ENCODE assay signal across 11 mouse cellular contexts in the genomic region with DNA sequence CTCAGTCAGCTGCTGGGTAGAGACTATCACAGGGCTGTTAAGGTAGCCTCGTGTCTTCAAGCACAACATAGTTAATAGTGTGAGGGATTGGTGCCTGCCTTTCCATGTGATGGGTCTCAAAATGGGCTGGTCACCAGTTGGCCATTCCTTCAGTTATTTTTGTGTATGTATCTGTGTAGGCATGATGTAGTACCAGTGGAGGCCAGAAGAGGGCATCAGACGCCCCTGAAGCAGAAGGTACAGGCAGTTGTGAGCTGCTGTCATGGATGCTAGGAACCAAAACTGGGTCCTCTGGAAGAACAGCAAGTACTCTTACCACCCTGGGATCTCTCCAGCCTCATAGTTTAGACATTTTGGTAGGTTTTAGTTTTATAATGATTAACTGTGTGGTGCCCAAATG.
DNase-seq lines count a peak whose midpoint lies in the region; ATAC-seq and TF ChIP-seq lines count a peak whose summit lies in the region.
"Had no signal": no experiment of that assay in that cellular context is flagged by ENCODE, and none has a peak within 500 bp of the region (broad histone marks: within the 10 kb centered on the region; RNA-seq: fewer than 3 reads in every experiment).

No protein-coding gene starts in this region.

- 70% methylated on average over 2 of the region's 2 CpGs for WGBS in intestine, postnatal 0 days
- 67% methylated on average over 2 of the region's 2 CpGs for WGBS in intestine, embryonic 16.5 days

- H3K4me2 ChIP-seq in intestine, postnatal 0 days (replicated peaks; ENCODE audit: low read depth), result no peak overlapping the region
- no peak overlapping the region for H3K4me2 ChIP-seq in intestine, embryonic 16.5 days (ENCODE audit: low read depth, low read length)
- H3K4me2 ChIP-seq: forebrain, embryonic 12.5 days had no signal

- H3K36me3 ChIP-seq in intestine, postnatal 0 days (ENCODE audit: control insufficient read depth, insufficient read depth), result no peaks in the 10 kb centered on the region
- H3K36me3 ChIP-seq in intestine, embryonic 16.5 days (ENCODE audit: control insufficient read depth, insufficient read depth, low read length), result no peaks in the 10 kb centered on the region
- H3K36me3 ChIP-seq: forebrain, embryonic 12.5 days had no signal

- H3K27ac ChIP-seq in intestine, postnatal 0 days (ENCODE audit: low read depth, low read length), result no peak overlapping the region
- H3K27ac ChIP-seq in intestine, embryonic 16.5 days (ENCODE audit: low read length), result no peak overlapping the region
- H3K27ac ChIP-seq: forebrain, embryonic 12.5 days; macrophage had no signal

- no peak for ATAC-seq in intestine, postnatal 0 days
- ATAC-seq in intestine, embryonic 16.5 days, result no peak
- ATAC-seq in Patski, result no peak

- H3K27me3 ChIP-seq in intestine, postnatal 0 days (replicated peaks; ENCODE audit: control insufficient read depth, insufficient read depth, low read length), result no peaks in the 10 kb centered on the region
- H3K27me3 ChIP-seq in intestine, embryonic 16.5 days (replicated peaks; ENCODE audit: control insufficient read depth, insufficient read depth, low read length), result no peaks in the 10 kb centered on the region
- no peaks in the 10 kb centered on the region for H3K27me3 ChIP-seq in Patski
- H3K27me3 ChIP-seq: forebrain, embryonic 12.5 days had no signal

- H3K4me3 ChIP-seq in intestine, postnatal 0 days (ENCODE audit: low read depth, low read length), result no peak overlapping the region
- no peak overlapping the region for H3K4me3 ChIP-seq in intestine, embryonic 16.5 days (ENCODE audit: low read length)
- H3K4me3 ChIP-seq: forebrain, embryonic 12.5 days had no signal

- POLR2A ChIA-PET in Patski (lab: Charles Lee), result no interaction called here

- no peaks in the 10 kb centered on the region for H3K4me1 ChIP-seq in intestine, postnatal 0 days (replicated peaks; ENCODE audit: control insufficient read depth, insufficient read depth, low read length)
- H3K4me1 ChIP-seq in intestine, embryonic 16.5 days (ENCODE audit: control insufficient read depth, insufficient read depth, low read length), result no peaks in the 10 kb centered on the region
- H3K4me1 ChIP-seq: forebrain, embryonic 12.5 days had no signal

- H3K9me3 ChIP-seq in intestine, postnatal 0 days (ENCODE audit: control insufficient read depth), result no peaks in the 10 kb centered on the region
- H3K9me3 ChIP-seq in intestine, embryonic 16.5 days (ENCODE audit: control insufficient read depth, low read length), result no peaks in the 10 kb centered on the region
- H3K9me3 ChIP-seq: forebrain, embryonic 12.5 days had no signal

- intact Hi-C loops in gastrocnemius, postnatal 14 days (cut with DNase I; ENCODE audit: low total_unique reads), result loop anchor here (10.0 kb wide), 2 partner anchors 182 to 512 kb away; no protein-coding TSS in a partner anchor

- CTCF ChIA-PET in Patski (lab: Charles Lee), result interaction anchor here (1.5 kb wide), 1 partner anchor 481 kb away, joined by 3 read pairs; no protein-coding TSS in a partner anchor

- peak; percentile 62 for TF ChIP-seq CTCF in intestine, postnatal 0 days (IDR thresholded peaks at IDR 0.05; ENCODE audit: low read depth)
- peak; percentile 61 for TF ChIP-seq CTCF in Patski (IDR thresholded peaks at IDR 0.05)

- DNase-seq in B cell, adult 2 months, result peak; percentile 69
- no peak for DNase-seq in Patski (ENCODE audit: low read depth, low spot score)
- DNase-seq in naive thymus-derived CD4-positive, alpha-beta T cell, adult 2 months (ENCODE audit: low read depth), result peak; percentile 48
- DNase-seq in ovary, postnatal 10 days (ENCODE audit: low spot score), result no peak
- no peak for DNase-seq in gastrocnemius, postnatal 14 days
- no peak for DNase-seq in urinary bladder, adult 18-20 months (ENCODE audit: low spot score in 2 of 2)
- DNase-seq: layer of hippocampus, adult 9-11 months had no signal

- no peak overlapping the region for H3K9ac ChIP-seq in intestine, postnatal 0 days (ENCODE audit: low read depth, low read length)
- H3K9ac ChIP-seq in intestine, embryonic 16.5 days (ENCODE audit: low read depth, low read length), result no peak overlapping the region
- H3K9ac ChIP-seq: forebrain, embryonic 12.5 days had no signal

- in situ Hi-C loops in Patski (cut with MboI; ENCODE audit: low pct_unique_long_range_greater_than_20kb), result no loop called here

Comparison
In these comparisons a context has a peak if more than half of its experiments do, and no peak if none do; other contexts are left out.
1. DNase-seq: peak in B cell, adult 2 months (2 of 2) and naive thymus-derived CD4-positive, alpha-beta T cell, adult 2 months (single experiment); none in Patski (single experiment), ovary, postnatal 10 days (single experiment), gastrocnemius, postnatal 14 days (single experiment) and urinary bladder, adult 18-20 months (0 of 2).